Mouse (Mus musculus): ENCODE measurements around the gene Hnrnpul2. TPM values are rescaled to one million over a fixed set of nuclear protein-coding genes. Genes with fewer than 3 reads are reported as not detected.
A peak's percentile ranks its signal among the peaks of the same experiment; 100 is the strongest.
"Not testable (repeated sequence)": the region's sequence is repeated elsewhere in the genome, so short reads cannot be mapped to it uniquely, and the experiment has no call there.

Gene Hnrnpul2
- polyA plus RNA-seq, 1 experiment from 2014 or later, result 5.3 TPM

- Histone ChIP-seq H3K4me1 (ENCODE audit: control insufficient read depth, insufficient read depth, low read length) (no peaks in the 10 kb centered on the region), H3K27ac (ENCODE audit: low read length) (no peak overlapping the region), H3K27me3 (ENCODE audit: control insufficient read depth, insufficient read depth, low read depth, low read length) (no peaks in the 10 kb centered on the region), H3K9me3 (replicated peaks; ENCODE audit: control insufficient read depth, low read length, poor library complexity, severe bottlenecking) (no peaks in the 10 kb centered on the region), H3K9ac (ENCODE audit: low read depth, low read length) (no peak overlapping the region), H3K36me3 (ENCODE audit: control insufficient read depth, insufficient read depth, low read length) (peaks cover 57% of the 10 kb centered on the region), H3K4me2 (ENCODE audit: low read length) (no peak overlapping the region), H3K4me3 (ENCODE audit: low read depth, low read length) (no peak overlapping the region)
- ATAC-seq, result no peak
- 89% methylated on average over 8 of the region's 8 CpGs for WGBS
Measured at GRCm38 (mm10) chr19:8830664-8831063, 10.9 kb downstream of the Hnrnpul2 start.

GRCm38 (mm10) chr19:8831262-8831661 is 11.5 kb downstream of the Hnrnpul2 start:
- 77% methylated on average over 11 of the region's 11 CpGs for WGBS
- Histone ChIP-seq H3K4me3 (ENCODE audit: low read depth, low read length) (no peak overlapping the region), H3K27ac (ENCODE audit: low read length) (no peak overlapping the region), H3K9ac (ENCODE audit: low read depth, low read length) (no peak overlapping the region), H3K9me3 (replicated peaks; ENCODE audit: control insufficient read depth, low read length, poor library complexity, severe bottlenecking) (no peaks in the 10 kb centered on the region), H3K4me2 (ENCODE audit: low read length) (no peak overlapping the region), H3K36me3 (ENCODE audit: control insufficient read depth, insufficient read depth, low read length) (peaks cover 53% of the 10 kb centered on the region), H3K4me1 (ENCODE audit: control insufficient read depth, insufficient read depth, low read length) (no peaks in the 10 kb centered on the region), H3K27me3 (ENCODE audit: control insufficient read depth, insufficient read depth, low read depth, low read length) (no peaks in the 10 kb centered on the region)
- no peak for ATAC-seq

GRCm38 (mm10) chr19:8832971-8833370 is 13.2 kb downstream of the Hnrnpul2 start:
- no peak for ATAC-seq
- Histone ChIP-seq H3K4me1 (ENCODE audit: control insufficient read depth, insufficient read depth, low read length) (no peaks in the 10 kb centered on the region), H3K36me3 (ENCODE audit: control insufficient read depth, insufficient read depth, low read length) (peaks cover 42% of the 10 kb centered on the region), H3K4me3 (ENCODE audit: low read depth, low read length) (no peak overlapping the region), H3K27me3 (ENCODE audit: control insufficient read depth, insufficient read depth, low read depth, low read length) (no peaks in the 10 kb centered on the region), H3K27ac (ENCODE audit: low read length) (no peak overlapping the region), H3K9ac (ENCODE audit: low read depth, low read length) (no peak overlapping the region), H3K9me3 (replicated peaks; ENCODE audit: control insufficient read depth, low read length, poor library complexity, severe bottlenecking) (no peaks in the 10 kb centered on the region), H3K4me2 (ENCODE audit: low read length) (no peak overlapping the region)
- 92% methylated on average over 4 of the region's 4 CpGs for WGBS

DNA sequence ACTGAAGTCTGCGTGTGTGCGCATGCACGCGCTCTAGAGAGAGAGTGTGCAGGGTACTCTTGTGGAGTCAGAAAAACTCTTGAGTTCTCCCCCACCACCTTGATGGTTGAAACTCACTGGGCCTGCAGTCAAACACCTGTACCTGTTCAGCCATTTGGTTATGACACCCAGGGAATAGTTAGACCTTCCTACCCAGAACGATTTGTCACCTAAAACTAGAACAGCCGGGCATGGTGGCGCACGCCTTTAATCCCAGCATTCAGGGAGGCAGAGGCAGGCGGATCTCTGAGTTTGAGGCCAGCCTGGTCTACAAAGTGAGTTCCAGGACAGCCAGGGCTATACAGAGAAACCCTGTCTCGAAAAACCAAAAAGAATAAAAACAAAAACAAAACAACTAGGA is 16.5 kb downstream of the Hnrnpul2 start:
- not testable (repeated sequence) for H3K4me3 ChIP-seq (ENCODE audit: low read depth, low read length)

DNA sequence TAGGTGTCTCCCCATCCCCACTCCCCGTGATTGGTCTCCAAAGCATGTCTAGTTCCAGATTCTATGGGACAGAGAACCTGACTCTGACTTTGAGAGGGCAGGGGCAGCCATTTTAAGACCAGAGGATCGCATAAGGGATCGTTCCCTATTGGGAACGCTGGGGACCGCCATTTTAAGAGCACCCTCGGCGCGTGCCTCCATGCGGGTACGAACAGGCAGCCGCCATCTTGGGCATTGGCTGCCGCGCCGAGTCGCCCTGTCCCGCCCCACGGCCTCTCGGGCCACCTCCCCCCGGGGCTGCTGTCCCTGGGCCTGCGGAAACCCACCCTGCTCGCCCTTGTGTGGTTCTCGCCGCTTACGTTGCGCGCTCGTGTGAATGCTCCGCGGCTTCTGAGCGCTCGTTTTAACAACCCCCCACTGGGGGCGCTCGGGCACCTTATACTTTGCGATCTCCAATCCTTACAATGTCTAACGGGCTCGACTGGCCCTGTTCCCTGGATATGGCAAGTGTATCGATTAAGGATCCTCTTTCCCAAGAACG is 17.5 kb downstream of the Hnrnpul2 start, which contains the start of gene Bscl2:
Gene Bscl2 (plus strand): TSS at position 217 of the 541 bp plus-strand sequence.
- peak; percentile 52 for ATAC-seq
- Histone ChIP-seq H3K27ac (ENCODE audit: low read length) (peak within 1 kb of the TSS; percentile 95), H3K36me3 (ENCODE audit: control insufficient read depth, insufficient read depth, low read length) (peaks cover 18% of the 10 kb centered on the region), H3K27me3 (ENCODE audit: control insufficient read depth, insufficient read depth, low read depth, low read length) (no peaks in the 10 kb centered on the region), H3K9ac (ENCODE audit: low read depth, low read length) (peak within 1 kb of the TSS; percentile 92), H3K4me2 (ENCODE audit: low read length) (peak within 1 kb of the TSS; percentile 87), H3K4me3 (ENCODE audit: low read depth, low read length) (peak within 1 kb of the TSS; percentile 67), H3K4me1 (ENCODE audit: control insufficient read depth, insufficient read depth, low read length) (peaks cover 11% of the 10 kb centered on the region), H3K9me3 (replicated peaks; ENCODE audit: control insufficient read depth, low read length, poor library complexity, severe bottlenecking) (no peaks in the 10 kb centered on the region)
- under 1% methylated on average over 35 of the region's 38 CpGs for WGBS

More for the DNA sequence above, 16.5 kb downstream of the Hnrnpul2 start:
- not testable (repeated sequence) for ATAC-seq; H3K4me1 ChIP-seq (ENCODE audit: control insufficient read depth, insufficient read depth, low read length); H3K9ac ChIP-seq (ENCODE audit: low read depth, low read length); H3K9me3 ChIP-seq (replicated peaks; ENCODE audit: control insufficient read depth, low read length, poor library complexity, severe bottlenecking); H3K27me3 ChIP-seq (ENCODE audit: control insufficient read depth, insufficient read depth, low read depth, low read length)
- H3K4me2 ChIP-seq (ENCODE audit: low read length), result peak overlapping the region; percentile 87
- WGBS, result 97% methylated on average over 10 of the region's 10 CpGs
- peaks cover 20% of the 10 kb centered on the region for H3K36me3 ChIP-seq (ENCODE audit: control insufficient read depth, insufficient read depth, low read length)
- peak overlapping the region; percentile 0; the same call in 1 of the 2 replicates for H3K27ac ChIP-seq (ENCODE audit: low read length)

- H3K9me3 ChIP-seq (replicated peaks; ENCODE audit: control insufficient read depth, low read length, poor library complexity, severe bottlenecking), result no peaks in the 10 kb centered on the region
- 4% methylated on average over 15 of the region's 15 CpGs for WGBS
- H3K27ac ChIP-seq (ENCODE audit: low read length), result peak overlapping the region; percentile 95
- 0 out of 2 replicates have a peak, but pooled peaks have one; percentile 15 for ATAC-seq
- peaks cover 14% of the 10 kb centered on the region for H3K36me3 ChIP-seq (ENCODE audit: control insufficient read depth, insufficient read depth, low read length)
- peak overlapping the region; percentile 67 for H3K4me3 ChIP-seq (ENCODE audit: low read depth, low read length)
- H3K4me2 ChIP-seq (ENCODE audit: low read length), result peak overlapping the region; percentile 87
- no peaks in the 10 kb centered on the region for H3K27me3 ChIP-seq (ENCODE audit: control insufficient read depth, insufficient read depth, low read depth, low read length)
- H3K4me1 ChIP-seq (ENCODE audit: control insufficient read depth, insufficient read depth, low read length), result peaks cover 11% of the 10 kb centered on the region
- peak overlapping the region; percentile 92 for H3K9ac ChIP-seq (ENCODE audit: low read depth, low read length)
Measured at GRCm38 (mm10) chr19:8838041-8838730, 18.4 kb downstream of the Hnrnpul2 start.

DNA sequence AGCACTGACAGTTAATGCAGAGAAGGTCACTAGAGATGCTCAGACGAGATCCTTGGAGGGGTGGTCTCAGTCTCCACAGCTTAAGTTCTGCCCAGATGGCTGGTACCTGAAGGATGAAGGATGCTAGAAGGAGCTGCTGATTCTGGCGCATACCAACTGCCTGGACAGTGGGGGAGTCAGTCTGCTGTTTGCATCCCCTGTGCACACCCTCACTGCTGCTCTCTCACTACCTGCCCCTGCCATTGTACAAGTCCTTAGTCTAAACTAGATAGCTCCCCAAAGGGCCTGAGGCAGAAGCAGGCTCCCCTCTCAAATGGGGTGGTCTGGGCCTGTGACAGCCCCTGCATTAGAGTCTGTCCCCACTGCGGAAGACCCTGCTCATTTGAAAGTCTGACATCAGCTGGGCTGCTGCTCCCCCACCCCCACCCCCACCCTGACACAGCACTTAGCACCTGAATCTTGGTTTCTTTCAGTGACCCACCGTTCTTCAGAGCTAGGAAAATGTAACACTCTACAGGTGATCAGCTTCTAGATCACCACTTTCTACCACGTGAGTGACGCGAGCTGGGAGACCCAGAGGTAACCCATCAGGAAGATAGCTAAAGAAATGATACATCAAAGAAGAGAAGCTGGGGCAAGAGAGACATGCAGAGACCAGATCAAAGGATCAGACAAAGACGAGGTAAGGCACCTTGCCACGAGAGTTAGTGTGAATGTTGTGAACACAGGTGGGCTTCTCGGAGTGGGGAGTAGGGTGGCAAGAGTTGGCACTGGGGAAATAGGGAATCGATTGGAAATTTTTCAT is 19.5 kb downstream of the Hnrnpul2 start, which contains the start of gene Gng3:
Gene Gng3 (minus strand): TSS at position 92 of the 805 bp plus-strand sequence.
- peak; percentile 93 for ATAC-seq
- Histone ChIP-seq H3K9me3 (replicated peaks; ENCODE audit: control insufficient read depth, low read length, poor library complexity, severe bottlenecking) (no peaks in the 10 kb centered on the region), H3K36me3 (ENCODE audit: control insufficient read depth, insufficient read depth, low read length) (peaks cover 11% of the 10 kb centered on the region), H3K27ac (ENCODE audit: low read length) (peak within 1 kb of the TSS; percentile 95), H3K4me2 (ENCODE audit: low read length) (peak within 1 kb of the TSS; percentile 87), H3K4me3 (ENCODE audit: low read depth, low read length) (peak within 1 kb of the TSS; percentile 67), H3K9ac (ENCODE audit: low read depth, low read length) (peak within 1 kb of the TSS; percentile 92), H3K27me3 (ENCODE audit: control insufficient read depth, insufficient read depth, low read depth, low read length) (no peaks in the 10 kb centered on the region), H3K4me1 (ENCODE audit: control insufficient read depth, insufficient read depth, low read length) (peaks cover 11% of the 10 kb centered on the region)
- 24% methylated on average over 11 of the region's 11 CpGs for WGBS

GRCm38 (mm10) chr19:8839908-8840791 is 20.3 kb downstream of the Hnrnpul2 start:
- H3K4me3 ChIP-seq (ENCODE audit: low read depth, low read length), result peak overlapping the region; percentile 67
- H3K27me3 ChIP-seq (ENCODE audit: control insufficient read depth, insufficient read depth, low read depth, low read length), result no peaks in the 10 kb centered on the region
- peak overlapping the region; percentile 95 for H3K27ac ChIP-seq (ENCODE audit: low read length)
- ATAC-seq, result peak; percentile 36
- H3K9me3 ChIP-seq (replicated peaks; ENCODE audit: control insufficient read depth, low read length, poor library complexity, severe bottlenecking), result no peaks in the 10 kb centered on the region
- 10% methylated on average over 29 of the region's 29 CpGs for WGBS
- peaks cover 5% of the 10 kb centered on the region for H3K36me3 ChIP-seq (ENCODE audit: control insufficient read depth, insufficient read depth, low read length)
- peak overlapping the region; percentile 87 for H3K4me2 ChIP-seq (ENCODE audit: low read length)
- H3K4me1 ChIP-seq (ENCODE audit: control insufficient read depth, insufficient read depth, low read length), result peaks cover 11% of the 10 kb centered on the region
- H3K9ac ChIP-seq (ENCODE audit: low read depth, low read length), result peak overlapping the region; percentile 92
